Mouse (Mus musculus) bone marrow, adult 2 months (tissue): ENCODE results near the gene Cldnd2. TPM values are rescaled to one million over a fixed set of nuclear protein-coding genes. Genes with fewer than 3 reads are reported as not detected.

Experiments used
- H3K27ac ChIP-seq: fragments of 200-500 bp; 2 replicates; pipeline ENCODE4 v1.5.1; 2012; ENCODE audit warnings: low read depth, mild to moderate bottlenecking, control low read depth, inconsistent platforms, low read length; ENCODE audit not compliant: control insufficient read depth, poor library complexity, insufficient read depth
- H3K4me1 ChIP-seq: fragments of 200-500 bp; 2 replicates; pipeline ENCODE4 v1.6.1; 2011; ENCODE audit warnings: low read length; ENCODE audit not compliant: control insufficient read depth, insufficient read depth
- H3K4me3 ChIP-seq: fragments of 200-500 bp; replicated peaks from 2 replicates; pipeline ENCODE3; 2011; ENCODE audit warnings: mild to moderate bottlenecking, low read depth, low read length, control low read depth; ENCODE audit not compliant: control insufficient read depth
- CTCF ChIP-seq: fragments of 200-500 bp; IDR thresholded peaks from 2 replicates; pipeline ENCODE4 v1.5.1; 2011; ENCODE audit warnings: low read length, control low read depth; ENCODE audit not compliant: control insufficient read depth, insufficient read depth
- POLR2A ChIP-seq: fragments of 200-500 bp; IDR thresholded peaks from 2 replicates; pipeline ENCODE4 v1.6.1; 2011; ENCODE audit warnings: low read depth, mild to moderate bottlenecking, control low read depth, low read length, borderline replicate concordance; ENCODE audit not compliant: control insufficient read depth
- WGBS: fragments of 180-500 bp; shearing (Covaris S2); methylation state at CpG from one replicate; pipeline ENCODE4 v1.1.7; 2018; 5-methylcytosine and 5-hydroxymethylcytosine counted together
- polyA plus RNA-seq: library from polyadenylated mRNA; stranded (reverse); fragments of >200 nt; gene quantifications from 2 replicates; pipeline ENCODE4 v1.2.4, GENCODE M21; 2011; ENCODE audit warnings: low replicate concordance; ENCODE audit not compliant: missing spikeins, insufficient read depth, insufficient read length

The Cldnd2 gene
- polyA plus RNA-seq, 1 experiment, result 4.7 TPM

DNA sequence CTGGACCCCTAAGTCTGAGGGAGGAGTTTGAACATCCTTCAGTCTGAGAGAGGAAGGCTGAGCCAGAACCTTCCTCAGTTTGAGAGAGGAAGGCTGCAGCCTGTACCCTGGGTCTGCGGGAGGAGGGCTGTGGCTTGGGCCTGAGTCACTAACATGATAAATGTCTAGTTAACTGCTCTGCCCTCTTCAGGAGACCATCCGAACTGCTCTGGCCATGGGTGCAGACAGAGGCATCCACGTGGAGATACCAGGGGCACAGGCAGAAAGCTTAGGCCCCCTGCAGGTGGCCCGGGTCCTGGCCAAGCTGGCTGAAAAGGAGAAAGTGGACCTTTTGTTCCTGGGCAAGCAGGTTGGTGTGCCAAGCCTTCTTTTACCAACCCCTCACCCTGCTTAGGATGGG lies 12.0 kb downstream of the Cldnd2 start:
- Histone ChIP-seq H3K27ac (no peak overlapping the region), H3K4me3 (no peak overlapping the region), H3K4me1 (no peaks in the 10 kb centered on the region; the same call in 1 of the 2 replicates)
- 13% methylated on average over 4 of the region's 4 CpGs for WGBS
- peak; percentile 54 for TF ChIP-seq CTCF
- no peak for TF ChIP-seq POLR2A

DNA sequence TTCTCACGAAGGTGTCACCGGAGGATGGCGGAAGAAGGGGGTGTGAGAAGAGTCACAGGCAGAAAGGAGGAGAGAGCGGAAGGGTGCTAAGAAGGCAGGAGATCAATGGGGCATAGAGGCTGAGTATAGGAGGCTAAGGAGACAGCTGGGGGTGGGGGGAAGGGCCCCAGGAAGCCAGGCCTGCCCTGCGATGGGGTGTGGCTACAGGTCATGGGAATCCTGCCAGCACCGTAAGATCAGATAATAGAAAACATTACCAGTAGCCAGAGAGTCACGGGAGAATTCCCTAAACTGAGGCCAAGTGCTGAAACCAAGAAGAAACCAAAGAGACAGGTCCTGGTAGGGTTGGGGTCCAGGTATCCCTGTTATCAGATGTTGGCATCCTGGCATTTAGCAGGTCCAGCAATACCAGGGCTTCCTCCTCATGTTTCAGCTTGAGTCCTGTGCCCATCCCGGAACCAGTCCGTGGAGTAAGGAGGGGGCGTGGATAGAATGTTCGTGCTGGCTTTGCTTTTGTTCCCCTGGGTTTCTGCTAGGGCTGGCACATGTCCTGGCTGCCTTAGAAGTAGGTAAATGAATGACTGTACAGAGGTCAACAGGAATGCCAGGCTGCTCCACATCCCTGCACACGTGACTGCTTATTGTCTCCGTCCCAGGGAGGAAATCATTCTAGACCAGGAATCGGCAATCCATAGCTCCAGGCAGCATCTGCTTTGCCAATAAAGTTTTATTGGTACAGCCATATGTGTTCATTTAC lies 13.2 kb downstream of the Cldnd2 start:
- TF ChIP-seq POLR2A (no peak), CTCF (no peak)
- WGBS, result 80% methylated on average over 14 of the region's 14 CpGs
- H3K4me1 ChIP-seq, result no peaks in the 10 kb centered on the region

DNA sequence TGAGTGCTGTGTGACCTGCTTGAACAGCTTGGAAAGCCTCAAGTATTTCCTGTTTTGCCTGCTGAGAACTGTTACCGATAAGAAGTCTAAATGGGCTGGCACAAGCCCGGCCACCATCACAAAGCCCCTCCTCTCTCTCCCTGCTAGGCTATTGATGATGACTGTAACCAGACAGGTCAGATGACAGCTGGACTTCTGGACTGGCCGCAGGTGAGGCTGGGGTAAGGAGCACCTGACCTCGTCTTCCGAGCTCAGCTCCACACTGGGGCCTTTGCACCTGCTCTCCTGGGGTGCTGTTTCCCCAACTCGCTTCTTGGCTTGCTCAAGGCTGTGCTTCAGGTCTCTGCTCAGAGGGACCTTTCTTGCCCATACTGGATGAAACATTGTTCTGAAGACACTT lies 13.8 kb downstream of the Cldnd2 start:
- WGBS, result 71% methylated on average over 6 of the region's 6 CpGs
- no peak overlapping the region for H3K27ac ChIP-seq
- no peaks in the 10 kb centered on the region for H3K4me1 ChIP-seq
- H3K4me3 ChIP-seq, result no peak overlapping the region
- no peak for TF ChIP-seq POLR2A
- TF ChIP-seq CTCF, result no peak

More for the DNA sequence above, 13.2 kb downstream of the Cldnd2 start:
- no peak overlapping the region for H3K27ac ChIP-seq
- H3K4me3 ChIP-seq, result no peak overlapping the region

DNA sequence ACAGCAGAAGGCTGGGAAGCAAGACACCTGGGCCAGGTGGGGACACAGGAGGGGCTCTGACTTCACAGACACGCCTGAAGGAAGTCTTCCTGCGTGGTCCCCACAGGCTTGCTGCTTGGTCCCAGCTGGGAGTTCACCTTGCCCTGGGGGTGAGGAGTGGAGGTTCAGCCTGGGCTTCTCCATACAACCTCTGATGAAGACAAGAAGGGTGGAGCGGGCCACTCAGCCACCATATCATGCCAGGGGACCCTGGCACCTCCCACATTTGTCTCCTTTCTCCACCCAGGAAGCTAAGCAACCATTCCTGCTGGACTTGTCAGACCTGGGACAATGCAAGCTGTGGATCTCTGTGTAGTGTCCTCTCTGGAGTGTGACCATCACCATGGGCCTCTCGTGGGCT lies 22.3 kb downstream of the Cldnd2 start, which contains the start of gene Vsig10l:
Gene Vsig10l, plus strand, starts transcription at position 301 of the 400 bp plus-strand sequence.
- TF ChIP-seq CTCF (no peak), POLR2A (no peak)
- WGBS, result 62% methylated on average over 4 of the region's 4 CpGs
- H3K4me1 ChIP-seq, result peaks cover 2% of the 10 kb centered on the region
- no peak within 1 kb of the TSS for H3K27ac ChIP-seq
- H3K4me3 ChIP-seq, result no peak within 1 kb of the TSS

DNA sequence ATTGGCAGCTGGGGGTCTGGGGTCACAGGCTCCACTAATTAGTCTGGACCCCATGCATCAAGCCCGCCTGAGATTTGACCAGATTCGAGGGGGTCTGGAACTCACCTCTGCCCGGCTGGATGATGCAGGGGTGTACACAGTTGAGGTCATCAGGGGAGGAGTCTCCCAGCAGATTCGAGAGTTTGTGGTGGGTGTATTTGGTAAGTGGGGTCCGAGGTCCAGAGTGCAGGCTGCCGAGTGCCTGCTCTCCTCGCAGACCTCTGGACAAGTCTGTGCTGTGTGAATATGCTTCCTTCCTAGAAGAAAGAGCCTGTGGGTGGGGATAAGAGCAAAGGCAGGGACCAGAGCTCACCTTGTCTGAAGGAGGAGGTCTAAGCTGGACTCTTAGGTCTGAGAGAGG lies 23.4 kb downstream of the Cldnd2 start:
- Histone ChIP-seq H3K4me3 (no peak overlapping the region), H3K4me1 (peaks cover 2% of the 10 kb centered on the region), H3K27ac (no peak overlapping the region)
- 80% methylated on average over 7 of the region's 7 CpGs for WGBS
- no peak for TF ChIP-seq CTCF

DNA sequence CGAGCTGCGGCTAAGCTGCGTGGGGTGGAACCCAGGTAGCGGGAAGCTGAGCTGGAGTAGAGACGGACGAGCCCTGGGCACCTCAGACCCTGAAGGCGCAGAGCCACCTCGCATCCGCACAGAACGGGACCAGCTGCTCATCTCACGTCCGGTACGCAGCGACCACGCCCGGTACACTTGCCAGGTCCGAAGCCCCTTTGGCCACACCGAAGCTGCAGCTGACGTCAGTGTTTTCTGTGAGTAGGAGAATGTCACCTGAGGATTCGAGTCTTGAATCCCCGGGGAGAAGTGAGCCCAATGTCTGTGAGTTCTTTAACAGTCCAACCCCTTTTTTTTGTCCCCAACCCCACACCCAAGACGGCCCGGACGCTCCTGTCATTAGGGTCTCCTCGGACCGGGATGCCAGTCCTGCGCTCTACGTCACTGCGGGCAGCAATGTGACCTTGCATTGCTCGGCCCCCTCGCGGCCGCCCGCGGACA lies 24.3 kb downstream of the Cldnd2 start:
- WGBS, result 10% methylated on average over 35 of the region's 35 CpGs
- TF ChIP-seq CTCF (peak; percentile 25; the same call in 1 of the 2 replicates), POLR2A (0 out of 2 replicates have a peak, but pooled peaks have one; percentile 9)
- peak overlapping the region; percentile 8; the same call in 1 of the 2 replicates for H3K27ac ChIP-seq
- peak overlapping the region; percentile 74 for H3K4me3 ChIP-seq
- H3K4me1 ChIP-seq, result peaks cover 2% of the 10 kb centered on the region

DNA sequence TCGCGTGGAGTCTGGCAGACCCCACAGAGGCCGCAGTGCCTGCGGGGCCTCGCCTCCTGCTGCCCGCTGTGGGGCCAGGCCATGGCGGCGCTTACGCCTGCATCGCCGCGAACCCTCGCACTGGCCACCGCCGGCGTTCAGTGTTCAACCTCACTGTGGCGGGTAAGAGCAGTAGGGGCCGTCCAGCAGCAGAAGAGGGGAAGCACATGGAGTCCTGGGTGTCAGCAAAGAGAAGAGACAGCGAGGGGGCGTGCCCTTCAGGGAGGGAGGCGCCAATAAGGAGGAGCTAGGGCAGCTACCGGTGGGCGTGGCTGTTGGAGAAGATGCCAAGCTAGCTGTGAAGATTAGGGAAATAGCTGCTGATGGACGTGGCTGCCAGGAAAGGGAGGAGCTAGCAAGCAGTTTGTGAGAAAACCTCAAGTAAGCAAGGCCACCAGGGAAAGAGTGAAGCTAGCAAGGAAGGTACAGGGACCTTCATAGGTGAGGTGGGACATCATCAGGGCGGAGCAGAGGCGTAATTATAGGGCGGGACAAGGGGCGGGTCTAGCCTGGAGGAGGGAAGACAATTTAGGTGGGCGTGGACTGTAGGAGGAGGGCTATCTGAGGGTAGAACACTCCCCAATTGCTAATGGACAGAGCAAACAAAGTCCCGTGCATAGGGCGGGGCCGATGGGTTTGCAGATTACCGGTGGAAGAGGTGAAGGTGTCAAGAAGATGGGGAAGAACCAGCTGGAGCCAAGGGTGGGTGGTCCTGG lies 24.9 kb downstream of the Cldnd2 start:
- H3K4me1 ChIP-seq, result peaks cover 2% of the 10 kb centered on the region
- peak overlapping the region; percentile 74 for H3K4me3 ChIP-seq
- TF ChIP-seq POLR2A (0 out of 2 replicates have a peak, but pooled peaks have one; percentile 1), CTCF (peak; percentile 11; the same call in 1 of the 2 replicates)
- peak overlapping the region; percentile 61 for H3K27ac ChIP-seq
- WGBS, result 0% methylated on average over 33 of the region's 33 CpGs

DNA sequence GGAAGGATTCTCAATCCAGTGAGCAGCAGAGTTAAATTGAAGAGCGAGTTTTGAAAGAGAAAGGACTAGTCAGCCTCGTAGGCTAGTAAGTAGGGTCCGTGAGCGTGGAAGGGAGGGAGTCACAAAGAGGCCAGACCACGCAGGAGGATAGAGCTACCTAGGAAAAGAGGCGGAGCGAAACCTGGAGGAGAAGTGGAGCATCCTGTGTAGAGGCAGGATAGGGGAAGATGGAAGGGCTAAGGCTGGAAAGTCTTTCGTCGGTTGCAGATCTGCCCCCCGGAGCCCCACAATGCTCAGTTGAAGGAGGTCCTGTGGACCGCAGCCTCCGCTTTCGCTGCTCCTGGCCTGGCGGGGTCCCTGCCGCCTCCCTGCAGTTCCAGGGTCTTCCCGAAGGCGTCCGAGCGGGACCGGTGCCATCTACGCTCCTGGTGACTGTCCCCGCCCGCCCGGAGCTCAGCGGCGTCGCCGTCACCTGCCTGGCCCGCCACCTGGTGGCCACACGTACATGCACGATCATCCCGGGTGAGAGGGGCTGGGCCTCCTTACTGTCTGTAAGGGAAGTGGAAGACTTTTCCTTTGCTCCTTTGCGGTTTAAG lies 25.6 kb downstream of the Cldnd2 start:
- Histone ChIP-seq H3K4me3 (peak overlapping the region; percentile 74), H3K4me1 (peaks cover 2% of the 10 kb centered on the region), H3K27ac (peak overlapping the region; percentile 61)
- TF ChIP-seq POLR2A (peak; percentile 38; the same call in 1 of the 2 replicates), CTCF (peak; percentile 91)
- under 1% methylated on average over 33 of the region's 33 CpGs for WGBS
